Mouse (Mus musculus) lung, adult 2 months (tissue): Measurements from ENCODE around the gene Zdhhc15. TPM values are rescaled to one million over a fixed set of nuclear protein-coding genes. Genes with fewer than 3 reads are reported as not detected.

ENCODE experiments used
- DNase-seq: peaks from one replicate; pipeline ENCODE4 v3.0.0; 2022
- H3K4me1 ChIP-seq: fragments of 200-500 bp; 2 replicates; pipeline ENCODE4 v1.6.1; 2011; ENCODE audit warnings: low read length; ENCODE audit not compliant: control insufficient read depth, insufficient read depth
- H3K4me3 ChIP-seq: fragments of 200-500 bp; replicated peaks from 2 replicates; pipeline ENCODE3; 2011; ENCODE audit warnings: low read depth, mild to moderate bottlenecking, control low read depth, low read length; ENCODE audit errors: extremely low read depth
- CTCF ChIP-seq: fragments of 200-500 bp; IDR thresholded peaks from 2 replicates; pipeline ENCODE4 v1.5.1; 2011; ENCODE audit warnings: mild to moderate bottlenecking, low read length, control low read depth; ENCODE audit not compliant: insufficient read depth
- POLR2A ChIP-seq: fragments of 200-500 bp; IDR thresholded peaks from 2 replicates; pipeline ENCODE4 v1.6.1; 2011; ENCODE audit warnings: low read depth, mild to moderate bottlenecking, control low read depth, low read length, borderline replicate concordance; ENCODE audit errors: extremely low read depth
- WGBS: fragments of 180-500 bp; shearing (Covaris S2); methylation state at CpG from one replicate; pipeline ENCODE4 v1.1.7; 2018; 5-methylcytosine and 5-hydroxymethylcytosine counted together
- polyA plus RNA-seq: library from polyadenylated mRNA; depleted of rRNA; stranded (reverse); fragments of >200 nt; gene quantifications from 2 replicates; pipeline ENCODE4 v1.2.3, GENCODE M21; 2012; rRNA removed

The Zdhhc15 gene
- polyA plus RNA-seq, 1 experiment = 0.62 TPM

DNA sequence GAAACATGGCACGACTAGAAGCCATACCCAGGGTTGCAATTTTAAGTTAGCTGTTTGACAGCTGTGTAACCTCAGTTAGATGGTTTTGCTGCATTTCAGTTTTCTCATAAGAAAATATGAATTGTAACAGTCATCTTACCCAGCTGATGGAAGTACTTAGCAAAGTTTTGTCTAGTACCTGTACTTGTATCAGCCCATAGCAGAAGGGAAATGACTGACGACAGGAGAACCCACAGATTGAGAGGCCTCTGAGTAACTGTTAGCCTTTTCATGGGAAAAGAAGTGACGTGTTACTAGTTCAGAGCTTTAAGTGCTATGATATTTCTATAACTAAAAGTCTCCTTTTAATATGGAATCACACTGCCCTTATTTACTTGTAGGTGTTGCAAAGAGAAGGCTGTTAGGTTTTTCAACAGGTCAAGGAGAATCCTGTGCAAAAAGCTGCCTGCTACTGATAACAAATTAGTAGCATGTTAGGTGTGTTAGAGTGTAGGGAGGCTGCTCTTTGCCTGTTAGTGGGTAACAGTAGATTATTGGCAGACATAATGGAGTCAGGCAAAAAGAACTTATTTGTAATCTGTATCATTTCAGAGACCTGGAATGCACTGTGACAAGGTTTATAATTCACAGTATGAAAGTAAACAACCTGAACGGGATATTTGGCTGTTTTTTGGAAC is 126.8 kb downstream of the Zdhhc15 start:
- H3K4me1 ChIP-seq = no peaks in the 10 kb centered on the region
- 71% methylated on average over 4 of the region's 4 CpGs for WGBS
- DNase-seq = no peak
- no peak overlapping the region for H3K4me3 ChIP-seq
- TF ChIP-seq POLR2A = no peak
- TF ChIP-seq CTCF = no peak

DNA sequence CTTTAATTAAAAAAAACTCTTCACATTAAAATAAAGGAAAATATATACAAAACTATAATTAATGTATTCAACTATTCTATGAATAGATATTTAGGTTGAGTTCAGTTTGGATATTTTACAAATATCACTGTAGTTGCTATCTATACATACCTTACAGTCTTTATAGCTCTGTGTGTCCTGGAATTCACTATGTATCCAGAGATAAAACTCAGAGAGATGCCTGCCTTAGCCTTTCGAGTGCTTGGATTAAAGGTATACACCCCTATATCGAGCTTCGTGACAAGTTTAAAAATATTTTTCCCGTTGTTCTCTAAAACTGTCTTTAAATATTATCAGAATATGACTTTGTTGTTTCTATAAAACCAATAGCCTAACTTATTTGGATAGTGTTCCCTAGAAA is 128.2 kb downstream of the Zdhhc15 start:
- 82% methylated on average over 4 of the region's 4 CpGs for WGBS
- H3K4me3 ChIP-seq = no peak overlapping the region
- no peak for TF ChIP-seq POLR2A
- TF ChIP-seq CTCF = no peak

GRCm38 (mm10) chrX:104501765-104502164 is 169.1 kb downstream of the Zdhhc15 start:
- DNase-seq = no peak
- WGBS = 89% methylated on average over 5 of the region's 5 CpGs
- no peak for TF ChIP-seq POLR2A
- TF ChIP-seq CTCF = no peak
- Histone ChIP-seq H3K4me1 (no peaks in the 10 kb centered on the region), H3K4me3 (no peak overlapping the region)

More for the DNA sequence above, 128.2 kb downstream of the Zdhhc15 start:
- no peak for DNase-seq
- H3K4me1 ChIP-seq = no peaks in the 10 kb centered on the region

- 54% methylated on average over 4 of the region's 4 CpGs for WGBS
- TF ChIP-seq CTCF (no peak), POLR2A (no peak)
- H3K4me1 ChIP-seq = no peaks in the 10 kb centered on the region
- no peak for DNase-seq
- H3K4me3 ChIP-seq = no peak overlapping the region
Observed at GRCm38 (mm10) chrX:104489626-104490355, 181.1 kb downstream of the Zdhhc15 start.

DNA sequence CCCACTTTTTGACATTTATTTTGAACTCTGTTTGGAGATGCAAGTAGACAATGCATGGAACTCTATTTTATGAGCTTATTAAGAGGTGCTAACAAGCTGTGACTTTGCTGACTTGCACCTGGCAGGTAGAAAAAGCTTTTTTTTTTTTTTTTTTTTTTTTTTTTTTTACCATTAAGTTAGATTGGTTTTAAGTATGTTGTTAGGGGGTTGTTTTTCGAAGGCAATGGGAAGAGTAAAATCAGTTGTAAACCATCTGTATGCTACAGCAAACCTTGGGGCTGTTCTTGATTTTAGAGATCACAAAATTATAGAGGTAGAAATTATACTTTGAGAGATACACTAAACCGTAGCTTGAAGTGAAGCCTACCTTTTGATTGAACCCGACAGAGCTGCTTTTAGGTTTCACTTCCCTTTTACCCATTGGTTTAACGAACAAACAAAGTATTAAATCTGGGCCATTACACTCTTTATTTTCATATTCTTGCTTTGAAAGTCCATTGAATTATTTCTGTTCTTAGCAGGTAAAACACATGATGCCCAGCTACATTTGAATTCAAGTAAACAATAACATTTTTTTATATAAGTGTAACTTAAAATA is 181.9 kb downstream of the Zdhhc15 start:
- Histone ChIP-seq H3K4me3 (no peak overlapping the region), H3K4me1 (no peaks in the 10 kb centered on the region; the same call in 1 of the 2 replicates)
- WGBS = 72% methylated on average over 4 of the region's 4 CpGs
- DNase-seq = no peak
- TF ChIP-seq POLR2A (no peak), CTCF (no peak)

DNA sequence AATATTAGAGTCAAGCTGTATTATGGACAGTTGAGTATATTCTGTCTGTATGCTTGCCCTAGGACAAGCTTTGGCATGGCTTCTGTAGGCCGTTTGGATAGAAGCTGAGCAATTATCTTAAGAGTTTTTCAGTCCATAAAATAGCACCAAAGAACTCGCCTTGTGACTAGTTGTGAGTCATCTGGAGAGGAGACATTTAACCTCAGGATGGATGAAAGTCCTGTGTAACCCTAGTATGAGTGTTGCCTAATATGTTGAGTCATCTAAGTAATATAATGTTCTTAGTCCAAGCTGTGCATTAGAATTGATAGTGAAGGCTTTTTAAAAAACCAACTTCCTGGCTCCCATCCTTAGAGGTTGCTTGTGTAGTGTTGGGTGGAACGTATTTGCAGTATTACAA is 182.8 kb downstream of the Zdhhc15 start:
- 52% methylated on average over 3 of the region's 3 CpGs for WGBS
- Histone ChIP-seq H3K4me1 (no peaks in the 10 kb centered on the region; the same call in 1 of the 2 replicates), H3K4me3 (no peak overlapping the region)
- TF ChIP-seq POLR2A = no peak
- TF ChIP-seq CTCF = no peak
- no peak for DNase-seq

Other genes starting within 250 kb of the Zdhhc15 start
- gene Uprt, start 188.2 kb downstream of the Zdhhc15 start, polyA plus RNA-seq = 3.8 and 4.7 TPM in 2 replicates
- 0.05 and 0.07 TPM in 2 replicates for gene Magee2, start 186.2 kb upstream of the Zdhhc15 start, polyA plus RNA-seq